Mouse (Mus musculus) myocyte (in vitro differentiated cells): ENCODE data around the gene Sytl3.

ENCODE experiments used
- CEBPB ChIP-seq: IDR thresholded peaks from 2 replicates; pipeline ENCODE4 v1.6.1; 2011; ENCODE audit warnings: mild to moderate bottlenecking, moderate library complexity; ENCODE audit not compliant: poor library complexity, insufficient read depth, severe bottlenecking
- E2F4 ChIP-seq: IDR thresholded peaks from one replicate; pipeline ENCODE4 v1.6.1; 2011; ENCODE audit warnings: mild to moderate bottlenecking, control low read depth, moderate library complexity; ENCODE audit not compliant: insufficient read depth
- MAX ChIP-seq: IDR thresholded peaks from one replicate; pipeline ENCODE4 v1.6.1; 2011; ENCODE audit warnings: low read depth, mild to moderate bottlenecking, control low read depth
- MYOD1 ChIP-seq, 3 experiments: IDR thresholded peaks; one replicate each; pipeline ENCODE4 v1.6.1; 2011; ENCODE audit warnings: control low read depth in 2 of 3, low read depth in 2 of 3, mild to moderate bottlenecking in 2 of 3, moderate library complexity in 1 of 3; ENCODE audit not compliant: insufficient read length in 2 of 3, control insufficient read depth in 1 of 3
- MYOG ChIP-seq, 3 experiments: IDR thresholded peaks; one replicate each; pipeline ENCODE4 v1.6.1; 2011; ENCODE audit warnings: control low read depth in 2 of 3, low read depth in 2 of 3, mild to moderate bottlenecking in 2 of 3; ENCODE audit not compliant: insufficient read length in 2 of 3, control insufficient read depth in 1 of 3, insufficient read depth in 1 of 3
- POLR2A ChIP-seq: IDR thresholded peaks from one replicate; pipeline ENCODE4 v1.6.1; 2011; ENCODE audit warnings: low read depth, mild to moderate bottlenecking, control low read depth, moderate library complexity; ENCODE audit not compliant: insufficient read length
- POLR2AphosphoS2 ChIP-seq: IDR thresholded peaks from one replicate; pipeline ENCODE4 v1.6.1; 2011; ENCODE audit warnings: low read depth, control low read depth; ENCODE audit not compliant: insufficient read length
- REST ChIP-seq: IDR thresholded peaks from one replicate; pipeline ENCODE4 v1.6.1; 2011; ENCODE audit warnings: mild to moderate bottlenecking, control low read depth, moderate library complexity; ENCODE audit not compliant: insufficient read depth, insufficient read length
- TCF12 ChIP-seq: IDR thresholded peaks from one replicate; pipeline ENCODE4 v1.6.1; 2011; ENCODE audit warnings: mild to moderate bottlenecking, control low read depth; ENCODE audit not compliant: poor library complexity, insufficient read depth, severe bottlenecking
- USF1 ChIP-seq: IDR thresholded peaks from one replicate; pipeline ENCODE4 v1.6.1; 2011; ENCODE audit warnings: low read depth, mild to moderate bottlenecking, control low read depth, moderate library complexity

DNA sequence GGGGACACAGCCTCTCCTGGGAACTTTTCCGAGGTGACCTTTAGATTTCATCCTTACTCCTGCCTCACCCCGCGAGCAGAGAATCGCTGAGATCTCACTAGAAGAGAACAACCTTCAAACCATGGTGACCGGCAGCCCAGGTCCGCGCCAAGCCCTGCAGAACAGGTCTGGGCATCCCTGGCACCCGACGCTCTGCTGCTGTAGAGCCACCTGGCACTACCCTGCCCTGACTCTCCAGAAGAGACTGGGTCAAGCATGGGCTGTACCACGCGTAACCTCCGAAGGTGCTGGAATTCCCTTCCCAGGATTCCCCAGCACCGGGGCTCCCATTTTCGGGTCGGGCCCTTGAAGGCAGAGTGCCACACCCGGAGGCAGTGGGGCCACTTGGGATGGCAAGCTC lies 99.0 kb downstream of the Sytl3 start:
- TF ChIP-seq E2F4: no peak
- TF ChIP-seq MYOD1 (IDR thresholded peaks at IDR 0.05; ENCODE audit: control insufficient read depth in 1 of 3, insufficient read length in 2 of 3, low read depth in 2 of 3): no peak
- no peak for TF ChIP-seq MYOG (IDR thresholded peaks at IDR 0.05; ENCODE audit: control insufficient read depth in 1 of 3, insufficient read depth in 1 of 3, insufficient read length in 2 of 3, low read depth in 2 of 3)
- no peak for TF ChIP-seq USF1
- TF ChIP-seq MAX: no peak
- TF ChIP-seq POLR2A: no peak
- no peak for TF ChIP-seq TCF12
- TF ChIP-seq POLR2AphosphoS2: no peak
- no peak for TF ChIP-seq CEBPB
- no peak for TF ChIP-seq REST
